Mouse (Mus musculus): ENCODE results near the gene Lrfn1.
"Not testable (repeated sequence)": the region's sequence is repeated elsewhere in the genome, so short reads cannot be mapped to it uniquely, and the experiment has no call there.

Gene Lrfn1

DNA sequence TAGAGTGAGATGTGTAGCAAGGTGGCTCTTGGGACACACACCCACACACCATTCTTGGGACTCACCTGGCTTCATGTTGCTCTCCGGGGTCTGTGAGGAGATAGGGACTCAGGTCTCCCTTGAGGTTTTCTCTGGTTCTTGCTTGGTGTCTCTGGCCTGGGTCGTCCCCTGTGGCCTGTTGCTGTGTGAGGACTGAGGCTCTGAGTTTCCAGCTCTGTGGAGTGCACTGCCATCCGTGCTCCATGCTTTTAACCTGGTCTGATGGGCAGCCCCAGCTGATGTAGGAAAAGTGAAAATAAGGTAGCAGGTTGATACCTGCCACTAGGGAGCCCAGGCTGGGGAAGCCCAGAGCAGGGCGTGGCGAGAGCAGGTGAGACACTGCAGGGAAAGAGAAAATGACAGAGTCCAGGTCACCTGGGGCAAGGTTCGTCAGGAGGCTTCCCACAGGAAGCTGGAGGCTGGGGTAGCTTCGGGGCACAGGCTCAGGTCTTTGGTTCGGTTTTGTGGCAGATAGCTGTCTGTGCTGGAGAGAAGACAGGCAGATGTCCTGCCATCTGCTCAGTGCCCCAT is 58.7 kb downstream of the Lrfn1 start, which contains the start of gene Ifnl2:
Ifnl2 (minus strand) TSS at position 51 of the 570 bp plus-strand sequence.
- DNase-seq (ENCODE audit: low read depth, low spot score): not testable (repeated sequence)

DNA sequence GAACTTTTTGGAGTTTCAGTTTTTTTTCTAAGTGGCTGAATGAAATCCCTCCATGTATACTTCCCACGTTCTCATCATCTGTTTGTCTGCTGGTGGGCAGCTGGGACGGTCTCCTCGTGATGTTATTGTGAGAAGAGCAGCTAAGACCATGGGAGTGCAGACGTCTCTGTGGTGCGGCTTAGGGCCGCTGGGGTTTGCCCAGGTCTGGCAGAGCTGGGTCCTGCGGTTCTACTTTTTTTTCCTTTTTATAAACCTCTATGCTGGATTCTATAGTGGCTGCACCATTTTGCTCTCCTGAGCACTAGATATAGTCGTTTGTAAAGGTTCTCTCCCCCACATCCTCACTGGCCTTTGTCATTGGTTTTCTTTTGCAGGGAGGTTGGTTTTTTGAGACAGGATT is 59.7 kb downstream of the Lrfn1 start:
- no peak for DNase-seq (ENCODE audit: low read depth, low spot score)

Data from CD4-positive, CD25-positive, alpha-beta regulatory T cell, adult 2 months (primary cell).